Mouse (Mus musculus) forebrain, embryonic 11.5 days (tissue): ENCODE results near the gene Lrrc3b. TPM values are rescaled to one million over a fixed set of nuclear protein-coding genes. Genes with fewer than 3 reads are reported as not detected.

Experiments
- ATAC-seq: fragments of 200-750 bp; cut with Nextera tagmentation; replicated peaks from 2 replicates; pipeline ENCODE4 v1.8.0; 2017; ENCODE audit warnings: moderate TSS enrichment; ENCODE audit not compliant: low FRiP score
- DNase-seq: peaks from one replicate; pipeline ENCODE4 v3.0.0-alpha.2; 2017; ENCODE audit warnings: low spot score
- H3K27ac ChIP-seq: fragments of 300-500 bp; sonication (generic); 2 replicates; pipeline ENCODE4 v1.5.1; 2014; ENCODE audit warnings: low read depth, low read length
- H3K27me3 ChIP-seq: fragments of 300-500 bp; sonication (generic); 2 replicates; pipeline ENCODE4 v1.6.1; 2014; ENCODE audit warnings: mild to moderate bottlenecking, low read length, mixed read lengths; ENCODE audit not compliant: control insufficient read depth, insufficient read depth
- H3K36me3 ChIP-seq: fragments of 300-500 bp; sonication (generic); 2 replicates; pipeline ENCODE4 v1.6.1; 2014; ENCODE audit warnings: mild to moderate bottlenecking, low read length, moderate library complexity, mixed read lengths; ENCODE audit not compliant: control insufficient read depth, insufficient read depth
- H3K4me1 ChIP-seq: fragments of 300-500 bp; sonication (generic); replicated peaks from 2 replicates; pipeline ENCODE4 v1.6.1; 2014; ENCODE audit warnings: low read length, mixed read lengths; ENCODE audit not compliant: control insufficient read depth, insufficient read depth
- H3K4me2 ChIP-seq: fragments of 300-500 bp; sonication (generic); 2 replicates; pipeline ENCODE4 v1.6.1; 2014; ENCODE audit warnings: low read depth, mild to moderate bottlenecking, low read length, moderate library complexity, mixed read lengths; ENCODE audit not compliant: severe bottlenecking
- H3K4me3 ChIP-seq: fragments of 300-500 bp; sonication (generic); 2 replicates; pipeline ENCODE4 v1.5.1; 2014; ENCODE audit warnings: low read depth, low read length
- H3K9ac ChIP-seq: fragments of 300-500 bp; sonication (generic); 2 replicates; pipeline ENCODE4 v1.6.1; 2014; ENCODE audit warnings: low read length
- H3K9me3 ChIP-seq: fragments of 300-500 bp; sonication (generic); 2 replicates; pipeline ENCODE4 v1.6.1; 2016; ENCODE audit warnings: low read length, mixed read lengths; ENCODE audit not compliant: control insufficient read depth
- WGBS: fragments of 180-500 bp; shearing (Covaris S2); extraction: QIAGEN DNeasy Blood & Tissue Kit; methylation state at CpG from one replicate; pipeline ENCODE4 v1.1.7; 2014; 5-methylcytosine and 5-hydroxymethylcytosine counted together
- polyA plus RNA-seq: library from polyadenylated mRNA; unstranded; fragments of >200 nt; fragmentation: Nextera tagmentation; extraction: Ambion mirVana; gene quantifications from 2 replicates; pipeline ENCODE4 v1.2.1, GENCODE M21; 2014

The Lrrc3b gene
- polyA plus RNA-seq, 1 experiment from 2014 or later = 0.90 TPM

DNA sequence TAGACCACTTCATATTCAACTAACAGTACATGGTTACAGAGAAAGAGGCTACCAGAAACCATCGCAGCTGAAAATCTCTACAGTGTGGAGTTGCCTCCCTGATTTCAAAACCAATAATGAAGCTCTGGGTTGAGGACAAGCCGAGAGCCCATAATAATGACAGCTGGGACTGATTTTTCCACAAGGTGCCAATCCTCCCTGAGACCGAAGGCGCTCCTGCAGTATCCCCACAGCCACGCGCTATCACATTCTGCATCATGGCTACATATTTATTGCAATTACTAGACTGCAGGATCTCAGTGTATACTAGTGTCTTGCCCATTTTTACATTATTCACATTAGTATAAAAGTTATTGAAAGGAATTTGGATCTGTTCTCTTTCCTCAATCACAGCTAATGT, 73.7 kb downstream of the Lrrc3b start:
- H3K27me3 ChIP-seq = no peaks in the 10 kb centered on the region
- H3K4me2 ChIP-seq = no peak overlapping the region
- no peaks in the 10 kb centered on the region for H3K36me3 ChIP-seq
- H3K9me3 ChIP-seq = no peaks in the 10 kb centered on the region
- no peak overlapping the region for H3K9ac ChIP-seq
- no peak overlapping the region for H3K4me3 ChIP-seq
- no peak overlapping the region for H3K27ac ChIP-seq
- no peaks in the 10 kb centered on the region for H3K4me1 ChIP-seq
- ATAC-seq = no peak
- no peak for DNase-seq
- 91% methylated on average over 6 of the region's 6 CpGs for WGBS

- H3K36me3 ChIP-seq = no peaks in the 10 kb centered on the region
- no peak overlapping the region for H3K4me3 ChIP-seq
- WGBS = 84% methylated on average over 1 of the region's 1 CpGs
- DNase-seq (no peak), ATAC-seq (no peak)
- no peaks in the 10 kb centered on the region for H3K9me3 ChIP-seq
- no peaks in the 10 kb centered on the region for H3K27me3 ChIP-seq
- no peak overlapping the region for H3K9ac ChIP-seq
- H3K27ac ChIP-seq = no peak overlapping the region
- no peak overlapping the region for H3K4me2 ChIP-seq
- no peaks in the 10 kb centered on the region for H3K4me1 ChIP-seq
Observed at GRCm38 (mm10) chr14:15359893-15360292, 78.9 kb downstream of the Lrrc3b start.

DNA sequence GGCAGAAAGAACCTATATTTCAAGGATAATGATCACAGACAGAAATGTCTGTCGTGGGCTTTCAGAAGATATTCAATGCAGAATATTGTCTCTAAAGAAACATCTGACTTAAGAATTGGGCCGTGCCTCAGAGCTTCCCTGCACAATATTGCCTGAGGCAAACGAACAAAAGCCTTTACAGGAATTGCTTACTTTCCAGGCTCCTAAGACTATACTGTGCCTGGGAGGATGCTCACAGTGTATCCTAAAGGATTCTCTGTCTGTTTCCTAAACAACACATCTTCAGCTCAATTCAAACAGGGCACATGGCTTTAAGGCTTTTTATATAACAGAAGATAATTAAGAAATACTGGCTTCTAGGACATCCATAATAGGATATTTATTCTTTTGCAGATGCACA, 79.7 kb downstream of the Lrrc3b start:
- H3K4me3 ChIP-seq = no peak overlapping the region
- no peaks in the 10 kb centered on the region for H3K27me3 ChIP-seq
- DNase-seq (no peak), ATAC-seq (no peak)
- no peaks in the 10 kb centered on the region for H3K9me3 ChIP-seq
- WGBS = 69% methylated on average over 3 of the region's 3 CpGs
- no peaks in the 10 kb centered on the region for H3K4me1 ChIP-seq
- H3K9ac ChIP-seq = no peak overlapping the region
- H3K4me2 ChIP-seq = no peak overlapping the region
- no peaks in the 10 kb centered on the region for H3K36me3 ChIP-seq
- no peak overlapping the region for H3K27ac ChIP-seq

DNA sequence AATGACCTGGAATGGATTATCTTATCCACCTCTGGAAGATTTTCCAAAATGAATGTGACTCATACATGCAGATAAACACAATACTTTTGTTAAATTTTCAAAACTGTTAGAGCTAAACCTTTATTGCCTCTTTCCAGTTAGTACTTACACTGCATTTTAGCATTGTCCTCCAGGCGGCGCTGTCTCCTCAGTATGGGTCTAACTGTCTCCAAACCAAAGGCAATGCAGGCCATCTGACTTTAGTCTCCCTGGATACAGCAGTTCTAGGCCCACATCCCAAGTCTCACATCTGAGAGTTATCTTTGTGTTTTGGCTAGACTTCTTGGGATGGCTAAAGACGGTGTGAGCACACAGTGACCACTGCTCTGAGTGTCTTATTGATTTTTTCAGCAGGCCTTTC, 83.3 kb downstream of the Lrrc3b start:
- peak; percentile 82 for DNase-seq
- Histone ChIP-seq H3K36me3 (no peaks in the 10 kb centered on the region), H3K4me2 (no peak overlapping the region), H3K27ac (no peak overlapping the region), H3K9ac (no peak overlapping the region), H3K4me3 (no peak overlapping the region), H3K4me1 (no peaks in the 10 kb centered on the region), H3K27me3 (no peaks in the 10 kb centered on the region), H3K9me3 (no peaks in the 10 kb centered on the region)
- peak; percentile 61 for ATAC-seq
- 20% methylated on average over 3 of the region's 3 CpGs for WGBS

GRCm38 (mm10) chr14:15354299-15354698, 84.5 kb downstream of the Lrrc3b start:
- Histone ChIP-seq H3K9me3 (no peaks in the 10 kb centered on the region), H3K36me3 (no peaks in the 10 kb centered on the region), H3K27me3 (no peaks in the 10 kb centered on the region), H3K9ac (no peak overlapping the region), H3K4me2 (no peak overlapping the region), H3K27ac (no peak overlapping the region), H3K4me1 (no peaks in the 10 kb centered on the region), H3K4me3 (no peak overlapping the region)
- WGBS = 80% methylated on average over 5 of the region's 5 CpGs
- ATAC-seq = no peak
- no peak for DNase-seq

- DNase-seq = no peak
Observed at GRCm38 (mm10) chr14:15333130-15333529, 105.7 kb downstream of the Lrrc3b start.

DNA sequence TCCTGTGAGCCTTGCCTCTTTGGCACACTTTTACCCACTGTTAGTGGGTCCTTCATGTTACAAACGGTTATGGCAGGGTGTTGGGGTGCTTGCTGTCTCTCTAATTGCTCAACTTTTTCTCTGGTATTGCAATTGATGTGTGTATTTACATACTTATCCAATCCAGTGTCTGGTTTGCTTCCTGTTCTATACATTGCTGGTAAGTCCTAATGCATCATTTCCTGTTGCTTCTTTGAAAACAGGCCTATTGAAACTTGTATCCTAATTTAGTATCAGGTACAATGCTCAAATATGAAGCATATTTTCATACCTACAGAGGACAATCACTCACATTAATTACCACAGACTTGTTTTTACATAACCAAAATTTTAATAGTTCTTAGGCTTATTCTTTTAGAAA, 107.4 kb downstream of the Lrrc3b start:
- Histone ChIP-seq H3K27me3 (no peaks in the 10 kb centered on the region), H3K4me1 (no peaks in the 10 kb centered on the region), H3K9me3 (no peaks in the 10 kb centered on the region), H3K36me3 (no peaks in the 10 kb centered on the region), H3K4me2 (no peak overlapping the region), H3K9ac (no peak overlapping the region), H3K4me3 (no peak overlapping the region), H3K27ac (no peak overlapping the region)
- DNase-seq (no peak), ATAC-seq (no peak)
- 61% methylated on average over 1 of the region's 1 CpGs for WGBS

More at GRCm38 (mm10) chr14:15333130-15333529, 105.7 kb downstream of the Lrrc3b start:
- Histone ChIP-seq H3K36me3 (no peaks in the 10 kb centered on the region), H3K4me2 (no peak overlapping the region), H3K4me3 (no peak overlapping the region), H3K9ac (no peak overlapping the region), H3K4me1 (no peaks in the 10 kb centered on the region), H3K9me3 (no peaks in the 10 kb centered on the region), H3K27me3 (no peaks in the 10 kb centered on the region), H3K27ac (no peak overlapping the region)
- WGBS = 80% methylated on average over 2 of the region's 2 CpGs
- ATAC-seq = no peak

DNA sequence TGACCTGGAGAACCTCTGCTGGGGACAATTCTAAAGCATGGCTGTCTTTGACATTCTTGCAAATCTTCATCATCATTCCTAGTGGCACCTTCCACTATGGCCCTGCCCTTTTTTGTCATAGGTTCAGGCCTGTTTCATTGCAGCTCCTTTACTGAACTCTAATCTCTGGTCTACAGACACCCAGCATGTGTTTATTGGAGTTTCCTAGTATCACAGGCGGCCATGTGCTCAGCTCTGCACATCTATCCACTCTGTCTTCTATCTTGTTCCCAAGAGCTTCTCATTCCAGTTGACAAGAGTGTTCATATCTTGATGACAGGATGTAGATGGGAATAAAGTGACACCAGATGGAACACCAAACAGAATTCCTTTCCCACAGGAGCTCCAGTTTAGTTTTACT, 108.6 kb downstream of the Lrrc3b start:
- ATAC-seq = no peak
- no peak overlapping the region for H3K4me3 ChIP-seq
- no peaks in the 10 kb centered on the region for H3K36me3 ChIP-seq
- H3K9me3 ChIP-seq = no peaks in the 10 kb centered on the region
- H3K4me2 ChIP-seq = no peak overlapping the region
- no peak overlapping the region for H3K27ac ChIP-seq
- 78% methylated on average over 1 of the region's 1 CpGs for WGBS
- H3K27me3 ChIP-seq = no peaks in the 10 kb centered on the region
- no peak for DNase-seq
- no peak overlapping the region for H3K9ac ChIP-seq
- no peaks in the 10 kb centered on the region for H3K4me1 ChIP-seq

DNA sequence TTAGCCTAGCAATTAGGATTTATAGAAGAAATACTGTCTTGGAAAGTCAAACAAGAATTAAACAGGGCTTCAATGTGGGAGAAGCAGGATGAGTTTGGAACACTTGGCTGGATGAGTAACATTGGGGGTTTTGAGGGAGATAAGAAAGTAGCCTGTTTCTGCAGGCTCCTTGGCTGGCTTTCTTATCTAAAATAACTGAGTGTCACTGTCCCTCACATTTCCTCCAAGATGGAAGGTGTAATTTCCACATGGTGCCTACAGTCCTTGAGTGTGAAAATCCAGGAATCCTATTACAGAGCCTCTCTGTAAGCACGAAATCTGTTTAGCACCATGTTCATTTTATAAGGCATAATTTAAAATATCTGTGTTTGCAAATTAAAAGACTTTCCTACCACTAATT, 112.9 kb downstream of the Lrrc3b start:
- Histone ChIP-seq H3K4me1 (no peaks in the 10 kb centered on the region), H3K4me2 (no peak overlapping the region), H3K4me3 (no peak overlapping the region), H3K27ac (no peak overlapping the region), H3K36me3 (no peaks in the 10 kb centered on the region), H3K9ac (no peak overlapping the region), H3K27me3 (no peaks in the 10 kb centered on the region), H3K9me3 (no peaks in the 10 kb centered on the region)
- DNase-seq (no peak), ATAC-seq (no peak)
- 86% methylated on average over 1 of the region's 1 CpGs for WGBS
